Mouse (Mus musculus) embryo, embryonic 10 days (tissue): Measurements from ENCODE around the gene Fam160a1.
A peak's percentile ranks its signal among the peaks of the same experiment; 100 is the strongest.

Source experiments
- DNase-seq: peaks from one replicate; pipeline ENCODE4 v3.0.0-alpha.2; 2015; ENCODE audit warnings: low spot score

Fam160a1 gene

DNA sequence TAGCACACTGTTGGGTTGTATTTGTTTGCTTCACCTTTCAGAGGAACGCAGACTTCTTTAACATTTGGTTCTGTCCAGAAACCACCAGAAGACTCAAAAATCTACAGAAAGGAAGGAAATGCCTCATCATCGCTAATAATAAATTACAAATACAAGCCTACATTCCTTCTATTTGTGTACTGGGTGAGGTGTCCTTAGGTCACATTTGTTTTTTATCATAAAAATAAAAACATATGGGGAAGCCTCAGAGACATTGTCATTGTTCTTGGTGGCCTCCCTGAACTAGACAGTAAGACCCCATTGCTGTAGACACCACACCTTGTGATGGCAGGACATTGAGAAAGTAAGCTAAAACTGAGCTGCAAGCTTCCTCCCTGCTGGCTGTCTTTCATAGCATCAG, at the start of gene Fam160a1:
TSS of gene Fam160a1 (minus strand) at position 101 of the 400 bp plus-strand sequence.
- no peak for DNase-seq

GRCm38 (mm10) chr3:85863996-85864395, 46.9 kb upstream of the Fam160a1 start:
- DNase-seq, result peak; percentile 61

DNA sequence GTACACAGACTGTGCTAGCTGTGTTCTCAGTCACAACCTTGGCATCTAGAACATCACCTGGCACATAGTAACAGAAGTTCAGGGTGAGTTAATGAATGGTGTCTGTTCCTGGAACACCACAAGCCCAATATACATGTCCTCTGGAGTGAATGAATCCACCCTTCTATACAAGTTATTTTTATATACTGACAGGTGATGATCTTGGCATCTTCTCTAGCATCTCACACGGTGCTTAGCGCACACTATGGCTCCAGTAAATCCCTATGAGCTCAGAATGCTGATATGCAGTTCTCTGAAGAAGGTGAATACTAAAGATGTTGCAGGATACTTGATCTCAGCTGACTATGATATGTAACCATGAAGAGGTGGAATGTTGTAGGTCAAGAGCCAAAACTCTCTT, 45.8 kb upstream of the Fam160a1 start:
- no peak for DNase-seq

- no peak for DNase-seq
Measured at GRCm38 (mm10) chr3:85860996-85861395, 43.9 kb upstream of the Fam160a1 start.

DNA sequence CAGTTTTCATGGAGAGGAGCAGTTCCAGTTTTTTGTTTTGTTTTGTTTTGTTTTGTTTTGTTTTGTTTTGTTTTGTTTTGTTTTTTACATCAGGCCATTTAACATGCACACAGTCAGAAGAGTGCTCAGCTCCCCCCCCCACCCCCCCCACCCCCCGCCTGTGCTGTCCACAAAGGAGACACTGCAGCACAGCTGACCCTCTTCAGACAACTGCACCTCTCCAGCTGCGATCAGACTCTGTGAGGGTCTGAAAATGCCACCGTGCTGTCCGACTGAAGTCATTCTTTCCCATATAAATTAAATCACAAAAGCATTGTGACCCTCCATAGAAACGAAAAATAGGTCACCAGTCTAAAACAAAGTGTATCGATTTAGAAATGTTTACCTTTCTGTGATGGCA, 42.2 kb upstream of the Fam160a1 start:
- DNase-seq, result no peak

DNA sequence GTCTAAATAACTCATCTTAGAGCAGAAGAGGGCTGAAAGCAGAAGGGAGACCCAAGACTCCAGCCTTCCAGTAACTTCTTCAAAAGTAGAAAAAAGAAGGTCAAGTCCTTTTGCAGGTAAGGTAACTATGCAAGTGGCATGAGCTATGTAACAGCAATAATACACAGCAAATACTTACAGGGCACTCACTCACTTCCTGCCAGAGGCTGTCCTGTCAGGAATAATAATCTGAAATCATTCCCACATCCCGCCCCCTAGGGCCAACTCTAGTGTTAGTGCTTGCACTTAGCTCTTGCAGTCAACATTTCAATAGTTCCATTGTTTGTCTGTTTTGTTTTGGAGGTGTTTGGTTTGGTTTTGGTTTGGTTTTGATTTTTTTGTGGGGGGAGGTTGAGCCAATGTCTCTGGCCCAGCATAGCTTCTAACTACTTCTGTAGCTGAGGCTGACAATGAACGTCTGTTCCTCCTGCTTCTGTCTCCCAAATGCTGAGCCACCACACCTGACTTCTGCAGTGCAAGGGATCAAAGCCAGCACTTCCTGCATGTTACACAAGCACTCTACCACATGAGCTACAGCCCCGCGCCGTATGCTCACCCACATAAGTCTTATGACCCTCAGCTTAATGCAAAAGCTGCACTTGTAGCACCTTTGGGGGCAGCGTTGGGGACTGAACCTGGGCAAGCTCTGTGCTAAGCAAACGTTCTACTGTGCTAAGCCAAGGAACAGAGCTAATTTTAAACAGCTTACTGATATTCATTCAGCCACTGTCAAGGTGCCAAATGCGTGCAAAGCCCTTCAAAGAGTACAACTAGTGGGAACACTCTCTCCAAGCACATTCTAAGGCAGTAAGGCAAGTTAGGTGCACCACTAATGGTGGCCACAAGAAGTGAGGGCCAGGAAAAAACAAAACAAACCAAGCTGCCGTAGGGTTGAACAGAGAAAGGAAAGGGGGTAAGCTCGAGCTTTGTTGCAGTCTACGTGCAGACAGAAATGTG, 41.3 kb upstream of the Fam160a1 start:
- DNase-seq, result no peak

- no peak for DNase-seq
Measured at GRCm38 (mm10) chr3:85857083-85857482, 40.0 kb upstream of the Fam160a1 start.

- DNase-seq, result no peak
Measured at GRCm38 (mm10) chr3:85855947-85856346, 38.9 kb upstream of the Fam160a1 start.

GRCm38 (mm10) chr3:85855043-85855442, 38.0 kb upstream of the Fam160a1 start:
- DNase-seq, result no peak

DNA sequence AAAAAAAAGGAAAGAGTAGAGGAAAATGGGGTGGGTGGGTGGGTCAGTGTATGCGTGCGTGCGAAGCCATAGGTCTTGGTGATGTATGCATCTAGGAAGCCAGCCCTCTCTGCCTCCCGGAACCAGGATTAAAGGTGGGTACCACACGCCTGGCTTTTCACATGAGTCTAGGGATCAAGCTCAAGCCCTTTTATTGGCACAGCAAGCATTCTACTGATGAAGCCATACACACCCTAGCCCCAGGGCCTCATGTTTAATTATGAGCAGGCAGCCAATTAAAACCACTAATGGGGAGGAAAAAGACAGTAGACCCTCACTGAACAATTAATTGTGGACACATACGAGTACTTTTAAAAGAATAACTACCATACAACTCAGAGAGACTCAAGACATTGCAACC, 37.1 kb upstream of the Fam160a1 start:
- DNase-seq, result no peak

DNA sequence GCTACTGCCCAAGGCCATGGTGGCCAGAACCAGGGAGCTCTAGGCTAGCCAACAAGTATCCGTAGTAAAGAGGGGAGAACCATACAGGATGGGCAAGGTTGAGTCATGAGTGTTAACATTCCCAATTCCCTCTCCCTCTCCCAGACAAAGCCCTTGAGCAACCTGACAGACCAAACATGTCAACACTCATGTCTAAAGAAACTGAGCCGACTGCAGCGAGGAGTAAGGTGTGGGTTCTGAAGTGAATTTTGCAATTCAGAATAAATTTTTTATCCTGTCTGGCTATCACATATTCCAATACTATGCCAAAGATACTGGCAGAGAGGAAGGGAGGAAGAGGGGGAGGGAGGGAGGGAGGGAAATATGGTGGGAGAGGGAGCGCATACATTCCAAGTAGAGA, 36.6 kb upstream of the Fam160a1 start:
- DNase-seq, result no peak

DNA sequence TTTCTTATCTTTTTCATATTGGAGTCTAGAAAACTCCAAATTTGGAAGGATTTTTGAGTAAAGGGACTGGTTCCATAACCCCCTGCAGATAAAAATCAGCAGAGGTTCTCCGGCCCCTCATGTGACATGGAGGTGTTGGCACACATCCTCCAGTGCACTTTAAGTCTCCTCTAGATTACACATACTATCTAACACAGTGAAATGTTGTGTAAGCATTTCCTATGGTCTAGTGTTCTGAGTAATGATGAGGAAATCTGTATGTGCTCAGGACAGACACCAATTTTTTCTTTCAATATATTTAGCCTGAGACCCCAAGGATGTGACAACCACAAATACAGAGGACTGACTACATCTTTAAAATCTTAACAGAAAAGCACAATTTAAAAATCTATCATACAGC, 33.0 kb upstream of the Fam160a1 start:
- no peak for DNase-seq

GRCm38 (mm10) chr3:85846316-85846715, 29.2 kb upstream of the Fam160a1 start:
- DNase-seq, result no peak

GRCm38 (mm10) chr3:85845341-85845740, 28.2 kb upstream of the Fam160a1 start:
- no peak for DNase-seq

- no peak for DNase-seq
Measured at GRCm38 (mm10) chr3:85842881-85843218, 25.8 kb upstream of the Fam160a1 start.

GRCm38 (mm10) chr3:85842177-85842880, 25.2 kb upstream of the Fam160a1 start:
- no peak for DNase-seq

GRCm38 (mm10) chr3:85841454-85842176, 24.5 kb upstream of the Fam160a1 start:
- no peak for DNase-seq

DNA sequence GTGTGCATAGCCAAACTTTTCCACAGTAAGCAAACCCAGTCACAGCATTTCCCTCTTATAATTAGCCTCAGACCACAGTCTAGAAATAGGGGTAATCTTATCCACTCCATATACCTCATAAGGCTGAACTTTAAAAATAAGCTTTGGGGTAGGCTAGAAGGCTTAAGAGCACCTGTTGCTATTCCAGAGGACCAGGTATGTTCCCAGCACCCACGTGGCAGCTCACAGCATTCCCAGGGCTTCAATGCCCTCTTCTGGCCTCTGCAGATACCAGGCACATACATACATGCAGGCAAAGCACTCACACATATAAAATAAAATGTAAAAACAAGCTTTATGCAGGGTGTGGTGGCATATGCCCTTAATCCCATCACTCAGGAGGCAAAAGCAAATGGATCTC, 16.5 kb upstream of the Fam160a1 start:
- DNase-seq, result no peak

DNA sequence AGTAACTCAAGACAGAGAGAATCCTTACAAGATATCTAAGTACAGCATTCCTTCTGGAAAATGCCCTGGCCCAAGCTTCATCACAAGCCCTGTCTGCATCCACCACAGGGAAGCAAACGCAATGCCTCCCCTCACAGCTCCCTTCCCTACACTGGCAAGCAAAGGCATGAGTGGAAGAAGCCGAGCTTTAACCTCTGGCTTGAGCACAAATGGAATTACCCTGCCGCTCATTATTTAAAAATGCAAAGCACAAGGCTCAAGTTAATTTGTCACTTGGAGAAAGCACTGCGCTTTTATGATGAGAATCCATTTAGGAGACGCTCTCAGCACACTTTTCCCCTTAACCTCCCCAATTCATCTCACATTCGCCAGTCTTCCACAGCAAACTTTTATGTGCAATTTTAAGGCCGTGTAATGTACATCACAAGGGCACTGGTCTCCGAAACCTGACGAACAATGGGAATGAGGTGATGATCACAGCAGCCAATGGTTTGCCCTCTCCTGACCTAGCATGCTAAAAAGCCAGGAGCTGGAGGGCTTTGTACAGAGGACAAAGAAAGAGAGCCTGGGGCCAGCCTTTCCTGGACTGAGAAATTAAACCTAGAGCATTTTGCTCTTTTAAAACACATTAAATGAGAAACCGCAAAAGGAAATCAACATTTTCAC, 15.5 kb upstream of the Fam160a1 start:
- no peak for DNase-seq

- DNase-seq, result no peak
Measured at GRCm38 (mm10) chr3:85831785-85832184, 14.7 kb upstream of the Fam160a1 start.

GRCm38 (mm10) chr3:85829047-85829446, 12.0 kb upstream of the Fam160a1 start:
- DNase-seq, result no peak

DNA sequence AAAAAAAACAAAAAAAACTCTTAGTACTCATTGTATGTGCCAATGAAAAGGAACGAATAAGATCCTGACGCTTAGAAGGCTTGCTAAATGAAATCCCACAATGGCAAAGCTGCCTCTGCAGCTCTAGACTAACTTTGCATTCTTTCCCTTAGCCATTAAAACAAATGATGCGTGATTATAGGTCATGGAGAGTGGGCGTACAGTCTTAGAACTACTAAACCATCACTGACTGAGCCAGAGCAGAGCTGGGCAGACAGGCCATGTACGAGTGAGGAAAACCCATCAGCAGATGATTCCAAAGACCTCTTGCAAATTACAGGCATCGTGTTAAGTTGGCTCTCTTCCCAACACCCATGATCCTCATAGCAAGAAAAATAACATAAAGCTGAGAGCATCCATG, 10.7 kb upstream of the Fam160a1 start:
- DNase-seq, result no peak
